Mouse (Mus musculus) NIH3T3 (cell line): Measurements from ENCODE around the gene Rfx7.

Experiments
- DNase-seq: peaks from one replicate; pipeline ENCODE4 v3.0.0-alpha.2; 2012; ENCODE audit warnings: low read depth

The Rfx7 gene

GRCm38 (mm10) chr9:72531996-72532380 lies at the start of gene Rfx7:
Gene Rfx7, plus strand, starts transcription at chr9:72532240.
- DNase-seq = peak; percentile 86

- DNase-seq = no peak
Measured at GRCm38 (mm10) chr9:72488523-72488922, 43.5 kb upstream of the Rfx7 start.

GRCm38 (mm10) chr9:72489131-72489530 lies 42.9 kb upstream of the Rfx7 start:
- no peak for DNase-seq

DNA sequence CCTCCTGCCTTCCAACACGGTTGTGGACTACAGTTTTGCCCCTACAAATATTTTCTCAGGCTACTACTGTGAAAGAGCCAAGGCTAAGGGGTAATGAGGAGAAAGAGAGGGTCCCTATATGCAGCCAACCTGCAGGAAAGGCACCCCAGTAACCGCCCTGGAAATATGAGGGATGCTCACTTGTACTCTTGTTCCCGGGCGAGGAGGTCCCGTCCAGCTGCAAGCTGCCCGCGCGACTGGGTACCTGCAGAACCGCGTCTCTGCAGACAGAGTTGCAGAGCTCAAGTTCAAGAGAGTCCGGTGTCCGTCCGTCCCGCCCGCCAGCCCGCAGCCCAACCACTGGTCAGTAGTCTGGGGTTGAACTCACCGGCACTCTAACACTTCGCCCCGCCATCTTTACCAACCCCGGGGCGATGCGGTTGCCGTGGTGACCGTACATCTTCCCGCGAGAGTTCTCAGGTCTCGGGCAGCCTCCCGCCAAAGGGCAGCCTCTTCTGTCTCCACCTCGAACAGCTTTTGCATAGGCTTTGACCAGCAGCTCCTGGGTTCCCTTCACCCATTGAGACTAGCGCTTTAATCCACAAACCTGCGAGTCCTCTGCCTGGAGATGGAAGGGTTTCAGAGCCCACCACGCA lies 40.4 kb upstream of the Rfx7 start:
- DNase-seq = peak; percentile 94

- DNase-seq = no peak
Measured at GRCm38 (mm10) chr9:72492194-72492565, 39.9 kb upstream of the Rfx7 start, which contains the start of gene Tex9. Gene Tex9, minus strand, starts transcription at chr9:72492212.

GRCm38 (mm10) chr9:72493465-72493864 lies 38.6 kb upstream of the Rfx7 start:
- DNase-seq = no peak

GRCm38 (mm10) chr9:72493984-72494685 lies 37.9 kb upstream of the Rfx7 start:
- no peak for DNase-seq

- DNase-seq = no peak
Measured at GRCm38 (mm10) chr9:72496691-72497090, 35.3 kb upstream of the Rfx7 start.

DNA sequence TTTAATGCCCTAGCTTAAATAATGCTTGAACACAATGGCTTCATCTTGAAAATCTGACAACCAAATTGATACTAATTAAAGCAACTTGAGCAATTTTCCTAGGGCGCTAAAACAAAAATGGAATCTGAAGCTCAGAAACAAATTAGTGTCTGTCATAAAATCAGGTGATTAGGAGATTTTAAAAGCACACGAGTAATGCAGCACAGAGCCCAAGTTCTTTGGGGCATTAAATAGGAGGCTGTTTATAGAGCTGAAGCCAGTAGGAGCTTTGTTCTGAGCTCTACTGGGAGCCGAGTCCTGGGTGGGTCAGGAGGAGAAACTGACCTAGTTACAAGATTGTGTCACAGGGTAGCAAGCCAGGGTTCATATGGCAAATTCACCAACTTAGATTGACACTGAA lies 34.9 kb upstream of the Rfx7 start:
- no peak for DNase-seq

DNA sequence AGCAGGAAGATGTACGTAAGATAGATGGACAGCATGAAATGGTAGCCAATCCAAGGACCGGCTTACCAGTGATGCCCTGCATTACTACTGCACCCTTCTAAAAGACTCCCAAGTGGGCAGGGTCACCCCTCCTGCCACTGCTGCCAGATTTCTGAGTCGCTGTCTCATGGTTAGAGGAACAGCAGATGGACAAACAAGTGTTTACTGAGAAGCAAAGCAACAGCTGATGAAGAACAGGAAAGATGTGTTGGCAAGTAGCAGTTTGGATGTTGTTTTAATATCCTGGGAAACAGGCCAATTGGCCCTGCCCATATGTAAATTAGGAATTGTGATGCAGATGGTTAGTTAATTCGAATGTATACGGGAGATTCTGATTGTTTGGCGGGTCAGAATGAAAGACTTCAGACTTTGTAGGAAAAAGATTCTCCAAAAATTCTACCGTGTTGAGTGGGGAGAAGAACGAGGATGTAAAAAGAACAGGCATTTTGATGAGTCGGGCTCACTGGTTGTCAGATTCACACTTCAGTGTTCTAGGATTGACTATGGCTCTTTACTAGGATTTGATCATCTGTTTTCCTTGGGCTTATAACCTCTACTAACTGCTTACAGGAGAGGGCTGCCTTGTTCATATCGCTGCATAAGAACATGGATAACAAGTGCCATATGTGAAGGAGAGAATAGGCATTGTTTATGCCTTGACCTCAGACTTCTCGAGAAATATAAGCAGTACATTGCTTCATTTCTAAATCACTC lies 19.6 kb upstream of the Rfx7 start:
- no peak for DNase-seq

- DNase-seq = no peak
Measured at GRCm38 (mm10) chr9:72515366-72515765, 16.7 kb upstream of the Rfx7 start.

- DNase-seq = peak; percentile 30
Measured at GRCm38 (mm10) chr9:72519246-72519645, 12.8 kb upstream of the Rfx7 start.

- no peak for DNase-seq
Measured at GRCm38 (mm10) chr9:72520849-72521248, 11.2 kb upstream of the Rfx7 start.

DNA sequence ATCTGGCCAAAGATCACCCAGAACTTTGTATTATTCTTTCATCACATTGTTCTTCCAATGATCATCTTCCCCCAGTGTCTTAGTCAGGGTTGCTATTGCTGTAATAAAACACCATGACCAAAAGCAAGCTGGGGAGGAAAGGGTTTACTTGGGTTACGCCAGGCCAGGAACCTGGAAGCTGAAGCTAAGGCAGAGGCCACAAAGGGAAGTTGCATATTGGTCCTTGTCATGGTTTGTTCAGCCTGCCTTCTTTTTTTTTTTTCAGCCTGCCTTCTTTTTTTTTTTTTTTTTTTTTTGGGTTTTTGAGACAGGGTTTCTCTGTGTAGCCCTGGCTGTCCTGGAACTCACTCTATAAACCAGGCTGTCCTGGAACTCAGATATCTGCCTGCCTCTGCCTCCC lies 5.9 kb upstream of the Rfx7 start:
- no peak for DNase-seq

- DNase-seq = peak; percentile 94
Measured at GRCm38 (mm10) chr9:72530237-72530636, 1.8 kb upstream of the Rfx7 start.

DNA sequence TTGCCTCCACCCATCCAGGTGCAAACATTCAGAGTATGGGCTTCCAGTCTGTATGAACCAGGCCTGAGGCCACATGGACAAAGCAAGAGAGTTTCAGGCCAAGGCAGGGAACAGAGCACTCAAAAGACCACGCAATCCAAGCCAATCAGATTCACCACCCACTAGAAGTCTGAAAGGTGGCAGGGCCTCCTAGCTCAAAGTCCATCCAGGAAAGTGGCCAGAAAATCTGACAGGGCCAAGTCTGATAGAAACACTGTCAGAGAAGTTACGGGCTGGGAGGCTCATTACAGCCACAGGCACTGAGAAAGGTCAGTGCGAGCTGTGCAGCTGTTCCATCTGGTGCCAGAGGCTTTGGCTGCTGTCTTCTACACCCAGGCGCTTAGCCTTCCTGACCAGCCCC lies 1.2 kb upstream of the Rfx7 start:
- peak; percentile 37 for DNase-seq

DNA sequence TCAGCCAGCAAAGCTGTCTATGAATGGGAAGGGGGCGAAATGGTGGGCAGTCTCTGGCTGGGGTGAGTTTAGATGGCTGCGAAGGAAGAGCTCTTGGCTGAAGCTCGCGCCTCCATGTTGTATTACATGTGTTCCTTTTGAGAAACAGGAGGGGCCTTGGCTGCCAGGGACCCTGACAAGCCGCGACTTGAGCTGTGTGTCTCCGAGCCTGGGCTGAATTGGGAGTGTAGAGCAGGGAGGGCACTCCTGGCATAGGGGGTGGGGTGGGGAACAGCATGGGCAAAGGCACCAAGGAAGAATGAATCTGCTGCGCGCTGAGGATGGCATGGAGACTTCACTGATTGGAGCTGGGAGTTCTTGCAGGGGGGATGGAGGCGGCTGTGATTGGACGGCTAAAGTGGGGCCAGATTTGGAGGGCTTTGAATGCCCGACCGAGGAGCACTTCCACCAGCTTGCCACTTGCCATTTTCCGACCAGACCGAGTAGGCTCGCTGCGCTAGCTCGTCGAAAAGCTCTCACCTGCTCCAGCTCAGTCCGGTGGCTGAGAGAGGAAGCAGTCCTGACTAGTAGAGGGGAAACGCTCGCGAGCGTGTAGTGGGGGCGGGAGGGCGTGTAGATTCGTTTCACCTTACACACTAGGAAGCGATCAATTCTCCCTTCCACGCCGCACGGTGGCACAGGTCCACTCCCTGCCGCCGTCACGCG lies 597 bp upstream of the Rfx7 start:
- DNase-seq = peak; percentile 81

GRCm38 (mm10) chr9:72532381-72533088 lies 495 bp downstream of the Rfx7 start:
- DNase-seq = peak; percentile 42

GRCm38 (mm10) chr9:72533089-72533415 lies 1.0 kb downstream of the Rfx7 start:
- DNase-seq = no peak

GRCm38 (mm10) chr9:72534985-72535384 lies 2.9 kb downstream of the Rfx7 start:
- DNase-seq = no peak

- DNase-seq = no peak
Measured at GRCm38 (mm10) chr9:72535394-72535793, 3.4 kb downstream of the Rfx7 start.

DNA sequence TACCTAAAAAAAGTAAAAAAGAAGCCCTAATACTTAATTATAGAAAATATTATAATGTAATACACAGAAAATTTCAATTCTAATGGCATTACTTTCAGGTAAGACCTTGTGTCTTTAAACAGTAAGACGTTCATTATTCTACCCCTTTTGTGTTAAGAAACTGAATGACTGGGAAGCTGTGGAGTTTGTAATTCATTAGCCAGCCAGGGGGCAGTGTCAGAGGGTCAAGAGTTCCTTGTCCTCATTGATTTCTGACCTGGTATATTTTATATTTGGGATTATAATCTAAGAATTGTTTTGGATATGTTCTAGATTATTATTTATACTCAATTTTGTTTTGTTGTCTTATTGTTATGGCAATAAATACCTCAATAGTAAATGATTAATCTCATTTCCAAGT lies 5.0 kb downstream of the Rfx7 start:
- no peak for DNase-seq
